9 mouse cellular contexts compared by ENCODE assay signal in the genomic region with DNA sequence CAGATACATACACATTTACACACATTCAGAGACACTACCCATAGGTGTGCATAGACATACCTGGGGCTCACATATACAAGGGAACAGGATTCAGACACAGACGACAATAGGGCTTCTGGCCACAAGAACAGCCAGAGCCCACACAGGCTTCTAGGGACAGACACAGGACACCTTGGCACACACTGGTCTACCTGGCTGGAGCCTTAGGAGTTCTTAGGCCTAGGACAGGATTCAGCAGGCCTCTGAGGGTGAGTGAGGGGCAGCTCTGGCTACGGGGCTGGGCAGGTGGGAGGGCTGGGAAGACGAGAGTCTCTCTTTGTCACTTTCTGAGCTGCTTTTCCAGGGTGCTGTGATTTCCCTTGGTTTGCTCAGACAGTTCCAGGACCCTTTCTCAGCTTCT. TPM values are rescaled to one million over a fixed set of nuclear protein-coding genes. Genes with fewer than 3 reads are reported as not detected.
DNase-seq lines count a peak whose midpoint lies in the region; ATAC-seq and TF ChIP-seq lines count a peak whose summit lies in the region.
"Had no signal": no experiment of that assay in that cellular context is flagged by ENCODE, and none has a peak within 500 bp of the region (broad histone marks: within the 10 kb centered on the region; RNA-seq: fewer than 3 reads in every experiment).

No protein-coding gene starts in this region.

- no peaks in the 10 kb centered on the region for H3K36me3 ChIP-seq in hindbrain, embryonic 14.5 days (replicated peaks; ENCODE audit: control insufficient read depth, insufficient read depth)
- H3K36me3 ChIP-seq in hindbrain, embryonic 12.5 days: no peaks in the 10 kb centered on the region
- H3K36me3 ChIP-seq in MEL (ENCODE audit: control insufficient read depth in 1 of 2, insufficient read depth in 2 of 2, low read length in 2 of 2): peaks cover 0 to 6% of the 10 kb centered on the region in 2 experiments; a peak in 2 of 4 replicates
- no peaks in the 10 kb centered on the region for H3K36me3 ChIP-seq in forebrain, embryonic 16.5 days (ENCODE audit: control insufficient read depth, insufficient read depth)
- peaks cover 18% of the 10 kb centered on the region; the same call in 1 of the 2 replicates for H3K36me3 ChIP-seq in liver, embryonic 15.5 days (replicated peaks)
- H3K36me3 ChIP-seq: neural tube, embryonic 12.5 days had no signal

- TF ChIP-seq CTCF in MEL (IDR thresholded peaks at IDR 0.05 in 2 of 3, conservative IDR thresholded peaks at IDR 0.05 in 1 of 3; ENCODE audit: control insufficient read depth in 1 of 3, insufficient read depth in 1 of 3, low read depth in 2 of 3, low read length in 3 of 3, poor library complexity in 1 of 3, severe bottlenecking in 1 of 3): no peak

- H3K4me1 ChIP-seq in hindbrain, embryonic 14.5 days (replicated peaks; ENCODE audit: control insufficient read depth, insufficient read depth, low read length): 0 out of 2 replicates have a peak, but pooled peaks cover 5% of the 10 kb centered on the region
- peaks cover 8% of the 10 kb centered on the region for H3K4me1 ChIP-seq in hindbrain, embryonic 12.5 days
- H3K4me1 ChIP-seq in MEL (ENCODE audit: control insufficient read depth in 1 of 2, insufficient read depth in 2 of 2, low read length in 2 of 2): peaks cover 2 to 4% of the 10 kb centered on the region in 2 experiments; a peak in 3 of 4 replicates
- H3K4me1 ChIP-seq in forebrain, embryonic 16.5 days (replicated peaks; ENCODE audit: control insufficient read depth, insufficient read depth, low read length): peaks cover 18% of the 10 kb centered on the region
- peaks cover 43% of the 10 kb centered on the region for H3K4me1 ChIP-seq in liver, embryonic 15.5 days (replicated peaks)

- H3K9me3 ChIP-seq in hindbrain, embryonic 14.5 days (ENCODE audit: control insufficient read depth, low read length): no peaks in the 10 kb centered on the region
- H3K9me3 ChIP-seq in hindbrain, embryonic 12.5 days (replicated peaks): no peaks in the 10 kb centered on the region
- H3K9me3 ChIP-seq in MEL (replicated peaks; ENCODE audit: insufficient read depth, low read length): no peaks in the 10 kb centered on the region
- no peaks in the 10 kb centered on the region for H3K9me3 ChIP-seq in forebrain, embryonic 16.5 days (ENCODE audit: control insufficient read depth, low read length)
- H3K9me3 ChIP-seq in liver, embryonic 15.5 days (replicated peaks): no peaks in the 10 kb centered on the region
- H3K9me3 ChIP-seq: neural tube, embryonic 12.5 days had no signal

- DNase-seq in hindbrain, embryonic 14.5 days (ENCODE audit: low spot score): no peak
- no peak for DNase-seq in MEL (ENCODE audit: low read depth, low spot score)
- DNase-seq in adrenal gland, adult 2 months: no peak
- DNase-seq in urinary bladder, adult 18-20 months (ENCODE audit: low spot score in 2 of 2): no peak

- no peaks in the 10 kb centered on the region for H3K79me2 ChIP-seq in MEL (ENCODE audit: control insufficient read depth, insufficient read depth, low read length, poor library complexity)

- peak overlapping the region; percentile 24; the same call in 1 of the 2 replicates for H3K4me2 ChIP-seq in hindbrain, embryonic 14.5 days (replicated peaks)
- no peak overlapping the region; the same call in 1 of the 2 replicates for H3K4me2 ChIP-seq in hindbrain, embryonic 12.5 days (replicated peaks)
- H3K4me2 ChIP-seq in forebrain, embryonic 16.5 days (ENCODE audit: low read length): peak overlapping the region; percentile 11; the same call in 1 of the 2 replicates
- H3K4me2 ChIP-seq in liver, embryonic 15.5 days: peak overlapping the region; percentile 56

- no peak overlapping the region for H3K4me3 ChIP-seq in hindbrain, embryonic 14.5 days (replicated peaks; ENCODE audit: low read length)
- no peak overlapping the region for H3K4me3 ChIP-seq in hindbrain, embryonic 12.5 days
- peak overlapping the region; percentile 56 to 62 for H3K4me3 ChIP-seq in MEL (ENCODE audit: control insufficient read depth in 1 of 2, insufficient read depth in 1 of 2, low read depth in 2 of 2, low read length in 2 of 2)
- H3K4me3 ChIP-seq in forebrain, embryonic 16.5 days (replicated peaks; ENCODE audit: low read length): no peak overlapping the region
- H3K4me3 ChIP-seq in liver, embryonic 15.5 days (replicated peaks): peak overlapping the region; percentile 24
- H3K4me3 ChIP-seq: neural tube, embryonic 12.5 days had no signal

- TF ChIP-seq POLR2A in MEL (IDR thresholded peaks at IDR 0.05; ENCODE audit: control insufficient read depth in 1 of 2, insufficient read depth in 1 of 2, low read depth in 1 of 2, low read length in 2 of 2, poor library complexity in 1 of 2): no peak

- H3K27ac ChIP-seq in hindbrain, embryonic 14.5 days: no peak overlapping the region; the same call in 1 of the 2 replicates
- no peak overlapping the region for H3K27ac ChIP-seq in hindbrain, embryonic 12.5 days
- H3K27ac ChIP-seq in MEL (ENCODE audit: control insufficient read depth, low read depth, low read length): peak overlapping the region; percentile 50
- H3K27ac ChIP-seq in forebrain, embryonic 16.5 days (ENCODE audit: low read length): no peak overlapping the region
- peak overlapping the region; percentile 61 for H3K27ac ChIP-seq in liver, embryonic 15.5 days (replicated peaks)
- H3K27ac ChIP-seq: neural tube, embryonic 12.5 days had no signal

- no peak for TF ChIP-seq EP300 in MEL (IDR thresholded peaks at IDR 0.05; ENCODE audit: low read depth in 1 of 2, low read length in 2 of 2)

- WGBS in hindbrain, embryonic 14.5 days: 67% methylated on average over 3 of the region's 3 CpGs
- WGBS in hindbrain, embryonic 12.5 days: 58% methylated on average over 3 of the region's 3 CpGs
- WGBS in forebrain, embryonic 16.5 days: 68% methylated on average over 3 of the region's 3 CpGs
- 53% methylated on average over 3 of the region's 3 CpGs for WGBS in liver, embryonic 15.5 days (ENCODE audit: insufficient replicate concordance)

- H3K9ac ChIP-seq in hindbrain, embryonic 14.5 days: no peak overlapping the region; the same call in 1 of the 2 replicates
- H3K9ac ChIP-seq in hindbrain, embryonic 12.5 days: no peak overlapping the region
- H3K9ac ChIP-seq in MEL (ENCODE audit: control insufficient read depth, low read depth, low read length, poor library complexity, severe bottlenecking): peak overlapping the region; percentile 75
- H3K9ac ChIP-seq in forebrain, embryonic 16.5 days (replicated peaks; ENCODE audit: low read depth, low read length): 0 out of 2 replicates have a peak overlapping the region, but pooled peaks have one; percentile 1
- H3K9ac ChIP-seq in liver, embryonic 15.5 days: no peak overlapping the region
- H3K9ac ChIP-seq: neural tube, embryonic 12.5 days had no signal

- no peak for ATAC-seq in hindbrain, embryonic 14.5 days (ENCODE audit: low FRiP score)
- no peak for ATAC-seq in hindbrain, embryonic 12.5 days (ENCODE audit: low FRiP score)
- ATAC-seq in forebrain, embryonic 16.5 days: no peak
- ATAC-seq in liver, embryonic 15.5 days (ENCODE audit: insufficient read depth): no peak
- ATAC-seq in frontal cortex, adult (ENCODE audit: low TSS enrichment): no peak

- TF ChIP-seq RAD21 in MEL (IDR thresholded peaks at IDR 0.05; ENCODE audit: low read depth, low read length): no peak

- H3K27me3 ChIP-seq in hindbrain, embryonic 14.5 days (ENCODE audit: control insufficient read depth, insufficient read depth, low read length): no peaks in the 10 kb centered on the region
- H3K27me3 ChIP-seq in hindbrain, embryonic 12.5 days: no peaks in the 10 kb centered on the region
- no peaks in the 10 kb centered on the region for H3K27me3 ChIP-seq in MEL (ENCODE audit: control insufficient read depth in 1 of 2, insufficient read depth in 2 of 2, low read length in 2 of 2)
- H3K27me3 ChIP-seq in forebrain, embryonic 16.5 days (replicated peaks; ENCODE audit: control insufficient read depth, insufficient read depth, low read length): no peaks in the 10 kb centered on the region
- no peaks in the 10 kb centered on the region for H3K27me3 ChIP-seq in liver, embryonic 15.5 days
- H3K27me3 ChIP-seq: neural tube, embryonic 12.5 days had no signal

RNA-seq across cellular contexts. Expression of a gene that starts 30.4 kb away (rescaled TPM):
- polyA plus RNA-seq in hindbrain, embryonic 14.5 days (2014; fragmentation: Nextera tagmentation; extraction: Ambion mirVana): 11.3 and 11.5 TPM in 2 replicates
- polyA plus RNA-seq in hindbrain, embryonic 12.5 days (2016; fragmentation: Nextera tagmentation; extraction: Ambion mirVana): 17.2 and 26.9 TPM in 2 replicates
- total RNA-seq in MEL (2012; rRNA removed): 13.6 and 14.6 TPM in 2 replicates
- polyA plus RNA-seq in MEL (2012; ENCODE audit: insufficient read depth in 1 of 2, insufficient read length in 2 of 2, low read depth in 1 of 2, low replicate concordance in 2 of 2, missing spikeins in 1 of 2): 10 to 100 TPM in 1 of 2 experiments, not detected in 1; 27.1 TPM
- 7.7 and 8.8 TPM in 2 replicates for polyA plus RNA-seq in forebrain, embryonic 16.5 days (2015; fragmentation: Nextera tagmentation; extraction: Ambion mirVana)
- polyA plus RNA-seq in liver, embryonic 15.5 days (2015; fragmentation: Nextera tagmentation; extraction: Ambion mirVana): 14.5 and 19.8 TPM in 2 replicates
- 10 to 100 TPM; 31.2 to 49.8 TPM for total RNA-seq in adrenal gland, adult 2 months (2021)
- polyA plus RNA-seq in adrenal gland, adult 2 months (2012; rRNA removed): 58.4 and 60.7 TPM in 2 replicates

RNA-seq across cellular contexts. Expression of a gene that starts 32.4 kb away (rescaled TPM):
- 1.3 TPM in 1 of 2 replicates, not detected in the other for polyA plus RNA-seq in hindbrain, embryonic 14.5 days (2014; fragmentation: Nextera tagmentation; extraction: Ambion mirVana)
- not detected in 2 replicates for polyA plus RNA-seq in hindbrain, embryonic 12.5 days (2016; fragmentation: Nextera tagmentation; extraction: Ambion mirVana)
- total RNA-seq in MEL (2012; rRNA removed): not detected in 2 replicates
- polyA plus RNA-seq in MEL (2012; ENCODE audit: insufficient read depth in 1 of 2, insufficient read length in 2 of 2, low read depth in 1 of 2, low replicate concordance in 2 of 2, missing spikeins in 1 of 2): 1 to 10 TPM in 1 of 2 experiments, not detected in 1; 1.2 TPM
- not detected in 2 replicates for polyA plus RNA-seq in forebrain, embryonic 16.5 days (2015; fragmentation: Nextera tagmentation; extraction: Ambion mirVana)
- 0.16 TPM in 1 of 2 replicates, not detected in the other for polyA plus RNA-seq in liver, embryonic 15.5 days (2015; fragmentation: Nextera tagmentation; extraction: Ambion mirVana)
- total RNA-seq in adrenal gland, adult 2 months (2021): not detected
- 0.29 and 0.93 TPM in 2 replicates for polyA plus RNA-seq in adrenal gland, adult 2 months (2012; rRNA removed)
- polyA plus RNA-seq: neural tube, embryonic 12.5 days had no signal

RNA-seq across cellular contexts. Expression of a gene that starts 43.2 kb away (rescaled TPM):
- polyA plus RNA-seq in hindbrain, embryonic 14.5 days (2014; fragmentation: Nextera tagmentation; extraction: Ambion mirVana): 25.9 and 26.6 TPM in 2 replicates
- 26.9 and 27.4 TPM in 2 replicates for polyA plus RNA-seq in hindbrain, embryonic 12.5 days (2016; fragmentation: Nextera tagmentation; extraction: Ambion mirVana)
- total RNA-seq in MEL (2012; rRNA removed): 0.59 and 0.62 TPM in 2 replicates
- polyA plus RNA-seq in MEL (2012; ENCODE audit: insufficient read depth in 1 of 2, insufficient read length in 2 of 2, low read depth in 1 of 2, low replicate concordance in 2 of 2, missing spikeins in 1 of 2): under 1 TPM in 1 of 2 experiments, not detected in 1; 0.11 TPM
- 55.9 and 58.6 TPM in 2 replicates for polyA plus RNA-seq in forebrain, embryonic 16.5 days (2015; fragmentation: Nextera tagmentation; extraction: Ambion mirVana)
- 12.0 and 13.9 TPM in 2 replicates for polyA plus RNA-seq in liver, embryonic 15.5 days (2015; fragmentation: Nextera tagmentation; extraction: Ambion mirVana)
- total RNA-seq in adrenal gland, adult 2 months (2021): 100 to 1,000 TPM; 161 to 223 TPM
- 142 and 199 TPM in 2 replicates for polyA plus RNA-seq in adrenal gland, adult 2 months (2012; rRNA removed)

Comparison
In these comparisons a context has a peak if more than half of its experiments do, and no peak if none do; other contexts are left out.
1. H3K27ac ChIP-seq: peak in MEL (single experiment) and liver, embryonic 15.5 days (single experiment); none in hindbrain, embryonic 14.5 days (single experiment), hindbrain, embryonic 12.5 days (single experiment) and forebrain, embryonic 16.5 days (single experiment).
2. H3K4me3 ChIP-seq: peak in MEL (2 of 2) and liver, embryonic 15.5 days (single experiment); none in hindbrain, embryonic 14.5 days (single experiment), hindbrain, embryonic 12.5 days (single experiment) and forebrain, embryonic 16.5 days (single experiment).
3. H3K9ac ChIP-seq: peak in MEL (single experiment) and forebrain, embryonic 16.5 days (single experiment); none in hindbrain, embryonic 14.5 days (single experiment), hindbrain, embryonic 12.5 days (single experiment) and liver, embryonic 15.5 days (single experiment).
4. RNA of a gene that starts 43.2 kb away (polyA plus RNA-seq): 142 to 199 TPM in adrenal gland, adult 2 months, 55.9 to 58.6 TPM in forebrain, embryonic 16.5 days, 26.9 to 27.4 TPM in hindbrain, embryonic 12.5 days, 25.9 to 26.6 TPM in hindbrain, embryonic 14.5 days and 12.0 to 13.9 TPM in liver, embryonic 15.5 days; 0.11 TPM in MEL; every median in the first group is over 10 times any median in the second.